Mouse (Mus musculus) urinary bladder, adult 18-20 months (tissue): Measurements from ENCODE around the gene Ccl17.
"Not testable (repeated sequence)": the region's sequence is repeated elsewhere in the genome, so short reads cannot be mapped to it uniquely, and the experiment has no call there.

Experiments used
- DNase-seq, 2 experiments: peaks; one replicate each; pipeline ENCODE4 v3.0.0; 2022; ENCODE audit warnings: low spot score in 2 of 2, mixed read lengths in 2 of 2

The Ccl17 gene

GRCm38 (mm10) chr8:94826210-94826609, 16.0 kb downstream of the Ccl17 start:
- no peak for DNase-seq

GRCm38 (mm10) chr8:94828284-94828683, 18.0 kb downstream of the Ccl17 start:
- DNase-seq = no peak

GRCm38 (mm10) chr8:94833901-94834405, 23.7 kb downstream of the Ccl17 start:
- not testable (repeated sequence) for DNase-seq

- not testable (repeated sequence) for DNase-seq
Observed at GRCm38 (mm10) chr8:94835751-94836150, 25.5 kb downstream of the Ccl17 start.

- no peak for DNase-seq
Observed at GRCm38 (mm10) chr8:94836456-94837240, 26.4 kb downstream of the Ccl17 start.

- peak; percentile 90 to 92 for DNase-seq
Observed at GRCm38 (mm10) chr8:94837662-94838574, 27.7 kb downstream of the Ccl17 start, which contains the start of the genes Coq9 and Ciapin1. Gene Coq9 (plus strand): TSS chr8:94838321. Gene Ciapin1 (minus strand): TSS chr8:94838358.

GRCm38 (mm10) chr8:94838600-94838999, 28.3 kb downstream of the Ccl17 start:
- DNase-seq = peak in 1 of 2 experiments; percentile 41

GRCm38 (mm10) chr8:94841183-94841582, 30.9 kb downstream of the Ccl17 start:
- DNase-seq = no peak

- no peak for DNase-seq
Observed at GRCm38 (mm10) chr8:94850049-94850448, 39.8 kb downstream of the Ccl17 start.

GRCm38 (mm10) chr8:94854761-94855160, 44.5 kb downstream of the Ccl17 start:
- not testable (repeated sequence) for DNase-seq

GRCm38 (mm10) chr8:94857011-94857345, 46.7 kb downstream of the Ccl17 start:
- no peak for DNase-seq

- peak; percentile 79 to 86 for DNase-seq
Observed at GRCm38 (mm10) chr8:94857346-94858173, 47.3 kb downstream of the Ccl17 start, which contains the start of gene Polr2c. Gene Polr2c (plus strand): TSS chr8:94857450.

- DNase-seq = peak in 1 of 2 experiments; percentile 43
Observed at GRCm38 (mm10) chr8:94861352-94861910, 51.2 kb downstream of the Ccl17 start.
